Mouse (Mus musculus): ENCODE measurements around the gene Cyp2w1. TPM values are rescaled to one million over a fixed set of nuclear protein-coding genes. Genes with fewer than 3 reads are reported as not detected.

The Cyp2w1 gene
- total RNA-seq (2021), result not detected
- long read RNA-seq, experiment 1, result 0 reads
- long read RNA-seq, experiment 2, result 0 reads

GRCm38 (mm10) chr5:139352317-139352716 lies at the start of gene Cyp2w1:
Cyp2w1 (plus strand) TSS chr5:139352617.
- no peak for DNase-seq

GRCm38 (mm10) chr5:139303646-139304061 lies 48.8 kb upstream of the Cyp2w1 start:
- DNase-seq, result no peak

GRCm38 (mm10) chr5:139309946-139310345 lies 42.5 kb upstream of the Cyp2w1 start:
- DNase-seq, result no peak

GRCm38 (mm10) chr5:139310477-139310876 lies 41.9 kb upstream of the Cyp2w1 start:
- no peak for DNase-seq

GRCm38 (mm10) chr5:139311822-139312221 lies 40.6 kb upstream of the Cyp2w1 start:
- DNase-seq, result no peak

GRCm38 (mm10) chr5:139313536-139313935 lies 38.9 kb upstream of the Cyp2w1 start:
- DNase-seq, result no peak

- no peak for DNase-seq
Observed at GRCm38 (mm10) chr5:139314941-139315642, 37.3 kb upstream of the Cyp2w1 start.

- no peak for DNase-seq
Observed at GRCm38 (mm10) chr5:139316982-139317675, 35.3 kb upstream of the Cyp2w1 start.

GRCm38 (mm10) chr5:139317751-139318504 lies 34.5 kb upstream of the Cyp2w1 start:
- DNase-seq, result no peak

GRCm38 (mm10) chr5:139320424-139320823 lies 32.0 kb upstream of the Cyp2w1 start:
- no peak for DNase-seq

GRCm38 (mm10) chr5:139321331-139321730 lies 31.1 kb upstream of the Cyp2w1 start:
- DNase-seq, result no peak

GRCm38 (mm10) chr5:139323260-139323924 lies 29.0 kb upstream of the Cyp2w1 start:
- no peak for DNase-seq

- DNase-seq, result no peak
Observed at GRCm38 (mm10) chr5:139324045-139324491, 28.3 kb upstream of the Cyp2w1 start.

- peak in 1 of 2 experiments; percentile 41 for DNase-seq
Observed at GRCm38 (mm10) chr5:139324691-139325394, 27.6 kb upstream of the Cyp2w1 start.

- peak; percentile 56 to 60 for DNase-seq
Observed at GRCm38 (mm10) chr5:139325395-139325966, 26.9 kb upstream of the Cyp2w1 start, which contains the start of gene Adap1. Adap1 (minus strand) TSS chr5:139325622.

- no peak for DNase-seq
Observed at GRCm38 (mm10) chr5:139326111-139326696, 26.2 kb upstream of the Cyp2w1 start.

GRCm38 (mm10) chr5:139326986-139327633 lies 25.3 kb upstream of the Cyp2w1 start:
- no peak for DNase-seq

GRCm38 (mm10) chr5:139327634-139328020 lies 24.8 kb upstream of the Cyp2w1 start:
- no peak for DNase-seq

- DNase-seq, result no peak
Observed at GRCm38 (mm10) chr5:139330766-139331165, 21.7 kb upstream of the Cyp2w1 start.

- peak; percentile 69 to 93 for DNase-seq
Observed at GRCm38 (mm10) chr5:139331742-139332141, 20.7 kb upstream of the Cyp2w1 start.

Data from heart, adult 18-20 months (tissue).